Mouse (Mus musculus): ENCODE measurements at regions not wholly inside any gene's neighbourhood (a gene's known extent, or its start where the extent isn't known, plus 50 kb on each side); places are given as distances from the start of the nearest gene placed in this dataset.

DNA sequence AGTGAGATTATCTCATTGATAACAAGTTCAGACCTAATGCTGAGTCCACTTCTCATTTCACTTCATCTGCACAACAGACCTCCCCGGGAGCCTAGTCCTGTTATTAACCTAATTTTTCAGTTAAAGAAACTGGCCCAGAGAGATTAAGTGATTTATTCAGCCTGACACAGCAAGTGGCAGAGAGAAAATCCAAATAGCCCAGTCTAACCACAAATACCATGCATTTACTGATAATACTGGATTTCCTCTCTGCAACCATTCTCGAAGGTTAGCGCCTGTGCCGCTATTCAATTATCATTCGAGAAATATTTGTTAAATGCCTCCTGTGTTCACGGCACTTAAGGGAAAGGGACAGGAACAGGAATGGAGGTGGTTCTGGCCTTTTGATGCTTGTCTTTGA is 303.5 kb upstream of the Atp2b1 start:
- Histone ChIP-seq H3K4me2 (ENCODE audit: low read depth, low read length, poor library complexity, severe bottlenecking) (no peak overlapping the region), H3K9me3 (ENCODE audit: low read length) (no peaks in the 10 kb centered on the region), H3K4me3 (ENCODE audit: low read depth, low read length) (no peak overlapping the region), H3K4me1 (ENCODE audit: insufficient read depth, low read length) (no peaks in the 10 kb centered on the region), H3K9ac (replicated peaks; ENCODE audit: low read length, poor library complexity, severe bottlenecking) (no peak overlapping the region), H3K27ac (ENCODE audit: low read depth, low read length) (no peak overlapping the region), H3K36me3 (ENCODE audit: insufficient read depth, low read length) (no peaks in the 10 kb centered on the region), H3K27me3 (ENCODE audit: insufficient read depth, low read length) (no peaks in the 10 kb centered on the region)
- WGBS = 70% methylated on average over 6 of the region's 6 CpGs
- no peak for TF ChIP-seq CTCF (IDR thresholded peaks at IDR 0.05)
- ATAC-seq (ENCODE audit: low FRiP score) (no peak), DNase-seq (ENCODE audit: low spot score) (no peak)

DNA sequence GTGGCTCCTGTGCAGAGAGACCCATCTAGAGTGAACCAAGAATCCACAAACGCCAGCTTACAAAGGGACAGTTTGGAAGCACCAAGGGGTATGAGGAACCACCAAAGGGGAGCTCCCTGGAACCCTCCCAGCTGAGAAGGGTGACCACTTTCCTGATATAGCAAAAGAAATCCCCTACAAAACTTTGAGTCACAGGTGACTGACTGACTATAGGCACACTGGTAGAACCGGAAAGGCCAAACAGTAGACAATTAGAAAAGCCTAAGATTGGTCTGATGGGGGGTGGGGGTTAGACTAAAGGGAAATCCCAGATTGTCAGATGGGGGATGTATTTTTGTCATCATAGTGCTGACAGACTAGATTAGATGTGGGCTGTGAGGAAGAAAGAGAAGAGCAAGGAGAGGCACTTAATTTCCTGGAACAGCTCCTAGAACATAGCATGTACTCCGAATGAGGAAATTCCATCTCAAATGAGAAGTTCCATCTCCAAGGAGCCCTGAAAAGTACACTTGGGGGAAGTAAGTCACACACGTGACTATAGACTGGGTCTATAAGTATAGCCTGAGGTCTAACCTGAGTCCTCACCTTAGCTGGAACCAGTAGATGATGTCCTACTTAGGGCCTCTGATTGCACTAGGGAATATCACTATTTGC is 302.4 kb upstream of the Atp2b1 start:
- Histone ChIP-seq H3K4me2 (ENCODE audit: low read depth, low read length, poor library complexity, severe bottlenecking) (no peak overlapping the region), H3K4me3 (ENCODE audit: low read depth, low read length) (no peak overlapping the region), H3K27ac (ENCODE audit: low read depth, low read length) (no peak overlapping the region), H3K9me3 (ENCODE audit: low read length) (no peaks in the 10 kb centered on the region), H3K9ac (replicated peaks; ENCODE audit: low read length, poor library complexity, severe bottlenecking) (no peak overlapping the region), H3K27me3 (ENCODE audit: insufficient read depth, low read length) (no peaks in the 10 kb centered on the region), H3K36me3 (ENCODE audit: insufficient read depth, low read length) (no peaks in the 10 kb centered on the region), H3K4me1 (ENCODE audit: insufficient read depth, low read length) (no peaks in the 10 kb centered on the region)
- ATAC-seq (ENCODE audit: low FRiP score) = no peak
- no peak for TF ChIP-seq CTCF (IDR thresholded peaks at IDR 0.05)
- WGBS = 89% methylated on average over 4 of the region's 4 CpGs
- DNase-seq (ENCODE audit: low spot score) = no peak

DNA sequence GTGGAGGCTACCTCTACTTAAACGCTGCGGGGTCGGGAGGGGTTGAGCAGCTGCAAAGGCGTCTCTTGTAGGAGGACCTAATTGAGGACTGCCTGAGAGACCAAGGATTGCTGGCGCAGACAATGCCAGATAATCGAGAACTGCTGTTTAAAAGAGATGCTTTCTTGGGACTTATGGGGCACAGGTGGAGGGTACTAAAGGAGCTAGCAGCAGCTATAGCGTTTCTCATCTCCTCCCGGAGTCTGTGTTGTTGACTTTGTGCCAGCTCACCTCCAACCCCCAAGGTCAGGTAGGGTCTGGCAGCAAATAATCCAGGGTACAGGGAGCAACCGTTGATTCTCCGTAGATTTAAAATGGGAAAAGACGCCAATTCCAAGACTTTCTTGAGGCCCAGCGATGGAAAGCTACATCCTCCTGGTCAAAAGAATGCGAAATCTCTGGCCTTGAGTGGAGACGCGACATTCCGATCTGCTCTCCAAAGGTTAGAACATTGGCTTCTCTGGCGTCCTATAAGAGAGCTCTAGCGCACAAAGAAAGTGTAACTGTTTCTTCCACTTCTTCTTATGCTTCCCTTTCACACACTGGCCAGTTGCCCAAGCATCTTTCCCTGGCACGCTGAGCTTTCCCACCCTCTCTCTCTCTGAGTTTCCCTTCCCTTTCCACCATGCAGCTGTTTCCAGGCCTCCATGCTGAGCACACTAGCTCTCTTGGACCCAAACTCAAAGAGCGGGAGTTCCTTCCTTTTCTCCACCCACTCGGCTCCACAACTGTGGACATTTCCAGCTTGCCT is 295.3 kb upstream of the Atp2b1 start:
- ATAC-seq (ENCODE audit: low FRiP score) (no peak), DNase-seq (ENCODE audit: low spot score) (no peak)
- Histone ChIP-seq H3K27ac (ENCODE audit: low read depth, low read length) (no peak overlapping the region), H3K9me3 (ENCODE audit: low read length) (no peaks in the 10 kb centered on the region), H3K27me3 (ENCODE audit: insufficient read depth, low read length) (no peaks in the 10 kb centered on the region), H3K9ac (replicated peaks; ENCODE audit: low read length, poor library complexity, severe bottlenecking) (no peak overlapping the region), H3K4me3 (ENCODE audit: low read depth, low read length) (no peak overlapping the region), H3K4me1 (ENCODE audit: insufficient read depth, low read length) (no peaks in the 10 kb centered on the region), H3K36me3 (ENCODE audit: insufficient read depth, low read length) (no peaks in the 10 kb centered on the region), H3K4me2 (ENCODE audit: low read depth, low read length, poor library complexity, severe bottlenecking) (no peak overlapping the region)
- TF ChIP-seq CTCF (IDR thresholded peaks at IDR 0.05) = no peak
- WGBS = 94% methylated on average over 21 of the region's 21 CpGs

DNA sequence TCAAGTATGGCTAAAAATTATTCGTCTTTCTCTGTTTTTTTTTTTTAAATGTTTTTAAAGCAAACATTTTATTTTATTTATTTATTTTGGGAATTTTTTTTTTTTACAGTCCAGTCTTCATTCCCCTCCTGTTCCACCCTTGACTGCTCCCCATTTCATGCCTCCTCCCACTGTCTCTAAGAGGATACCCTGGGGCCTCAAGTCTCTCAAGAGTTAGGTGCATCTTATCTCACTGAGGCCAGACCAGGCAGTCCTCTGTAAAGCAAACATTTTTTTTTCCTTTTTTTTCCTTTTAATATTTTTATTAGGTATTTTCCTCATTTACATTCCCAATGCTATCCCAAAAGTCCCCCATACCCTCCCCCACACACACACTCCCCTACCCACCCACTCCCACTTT is 290.1 kb upstream of the Atp2b1 start:
- H3K9ac ChIP-seq (replicated peaks; ENCODE audit: low read length, poor library complexity, severe bottlenecking) = no peak overlapping the region
- H3K4me2 ChIP-seq (ENCODE audit: low read depth, low read length, poor library complexity, severe bottlenecking) = no peak overlapping the region
- H3K4me1 ChIP-seq (ENCODE audit: insufficient read depth, low read length) = no peaks in the 10 kb centered on the region
- H3K4me3 ChIP-seq (ENCODE audit: low read depth, low read length) = no peak overlapping the region
- WGBS = 76% methylated on average over 1 of the region's 1 CpGs
- no peak for TF ChIP-seq CTCF (IDR thresholded peaks at IDR 0.05)
- H3K9me3 ChIP-seq (ENCODE audit: low read length) = no peaks in the 10 kb centered on the region
- no peak for DNase-seq (ENCODE audit: low spot score)
- H3K36me3 ChIP-seq (ENCODE audit: insufficient read depth, low read length) = no peaks in the 10 kb centered on the region
- no peak overlapping the region for H3K27ac ChIP-seq (ENCODE audit: low read depth, low read length)
- no peaks in the 10 kb centered on the region for H3K27me3 ChIP-seq (ENCODE audit: insufficient read depth, low read length)
- no peak for ATAC-seq (ENCODE audit: low FRiP score)

- ATAC-seq (ENCODE audit: low FRiP score) (no peak), DNase-seq (ENCODE audit: low spot score) (no peak)
- no peak for TF ChIP-seq CTCF (IDR thresholded peaks at IDR 0.05)
- WGBS = 55% methylated on average over 12 of the region's 12 CpGs
- Histone ChIP-seq H3K4me2 (ENCODE audit: low read depth, low read length, poor library complexity, severe bottlenecking) (0 out of 2 replicates have a peak overlapping the region, but pooled peaks have one; percentile 12), H3K9ac (replicated peaks; ENCODE audit: low read length, poor library complexity, severe bottlenecking) (no peak overlapping the region), H3K27ac (ENCODE audit: low read depth, low read length) (no peak overlapping the region), H3K27me3 (ENCODE audit: insufficient read depth, low read length) (no peaks in the 10 kb centered on the region), H3K36me3 (ENCODE audit: insufficient read depth, low read length) (no peaks in the 10 kb centered on the region), H3K4me1 (ENCODE audit: insufficient read depth, low read length) (no peaks in the 10 kb centered on the region), H3K4me3 (ENCODE audit: low read depth, low read length) (no peak overlapping the region), H3K9me3 (ENCODE audit: low read length) (no peaks in the 10 kb centered on the region)
Observed at GRCm38 (mm10) chr10:98624681-98625321, 289.4 kb upstream of the Atp2b1 start.

- Histone ChIP-seq H3K36me3 (ENCODE audit: insufficient read depth, low read length) (no peaks in the 10 kb centered on the region), H3K27ac (ENCODE audit: low read depth, low read length) (no peak overlapping the region), H3K9me3 (ENCODE audit: low read length) (no peaks in the 10 kb centered on the region), H3K4me2 (ENCODE audit: low read depth, low read length, poor library complexity, severe bottlenecking) (no peak overlapping the region), H3K4me1 (ENCODE audit: insufficient read depth, low read length) (no peaks in the 10 kb centered on the region), H3K9ac (replicated peaks; ENCODE audit: low read length, poor library complexity, severe bottlenecking) (no peak overlapping the region), H3K27me3 (ENCODE audit: insufficient read depth, low read length) (no peaks in the 10 kb centered on the region), H3K4me3 (ENCODE audit: low read depth, low read length) (no peak overlapping the region)
- ATAC-seq (ENCODE audit: low FRiP score) (no peak), DNase-seq (ENCODE audit: low spot score) (no peak)
- no peak for TF ChIP-seq CTCF (IDR thresholded peaks at IDR 0.05)
- 90% methylated on average over 1 of the region's 1 CpGs for WGBS
Observed at GRCm38 (mm10) chr10:98628191-98628590, 286.0 kb upstream of the Atp2b1 start.
